Mouse (Mus musculus) right cerebral cortex, postnatal 10 days (tissue): ENCODE measurements around the gene Trappc12.

Experiments used
- DNase-seq, 2 experiments: peaks; one replicate each; pipeline ENCODE4 v3.0.0; 2021; ENCODE audit warnings: low spot score in 2 of 2

Gene Trappc12

GRCm38 (mm10) chr12:28750021-28750633 lies at the start of gene Trappc12:
Gene Trappc12 (minus strand): TSS chr12:28750472.
- DNase-seq = peak; percentile 93 to 94

GRCm38 (mm10) chr12:28799798-28800411 lies 49.6 kb upstream of the Trappc12 start:
- DNase-seq = no peak

GRCm38 (mm10) chr12:28796881-28797420 lies 46.7 kb upstream of the Trappc12 start:
- DNase-seq = no peak

- no peak for DNase-seq
These were observed 44.8 kb upstream of the Trappc12 start for GRCm38 (mm10) chr12:28795041-28795440.

- DNase-seq = peak; percentile 55 to 76
These were observed 43.4 kb upstream of the Trappc12 start for GRCm38 (mm10) chr12:28793715-28794114.

GRCm38 (mm10) chr12:28792613-28793012 lies 42.3 kb upstream of the Trappc12 start:
- DNase-seq = no peak

- DNase-seq = peak in 1 of 2 experiments; percentile 50
These were observed 36.0 kb upstream of the Trappc12 start for GRCm38 (mm10) chr12:28786310-28786709.

GRCm38 (mm10) chr12:28785299-28785698 lies 35.0 kb upstream of the Trappc12 start:
- no peak for DNase-seq

GRCm38 (mm10) chr12:28784864-28785263 lies 34.6 kb upstream of the Trappc12 start:
- DNase-seq = no peak

GRCm38 (mm10) chr12:28784355-28784754 lies 34.1 kb upstream of the Trappc12 start:
- peak; percentile 59 to 63 for DNase-seq

GRCm38 (mm10) chr12:28782637-28783036 lies 32.4 kb upstream of the Trappc12 start:
- DNase-seq = no peak

- no peak for DNase-seq
These were observed 29.9 kb upstream of the Trappc12 start for GRCm38 (mm10) chr12:28780180-28780579.

GRCm38 (mm10) chr12:28775627-28776026 lies 25.4 kb upstream of the Trappc12 start:
- peak in 1 of 2 experiments; percentile 43 for DNase-seq

- no peak for DNase-seq
These were observed 24.8 kb upstream of the Trappc12 start for GRCm38 (mm10) chr12:28775120-28775519.

- no peak for DNase-seq
These were observed 23.5 kb upstream of the Trappc12 start for GRCm38 (mm10) chr12:28773815-28774214.

GRCm38 (mm10) chr12:28769953-28770352 lies 19.7 kb upstream of the Trappc12 start:
- DNase-seq = no peak

- no peak for DNase-seq
These were observed 5.7 kb upstream of the Trappc12 start for GRCm38 (mm10) chr12:28756019-28756418.

GRCm38 (mm10) chr12:28751508-28752263 lies 1.4 kb upstream of the Trappc12 start, which contains the start of gene Eipr1:
Gene Eipr1 (plus strand): TSS chr12:28751803.
- peak; percentile 93 to 95 for DNase-seq

- no peak for DNase-seq
These were observed 604 bp upstream of the Trappc12 start for GRCm38 (mm10) chr12:28750876-28751275.

GRCm38 (mm10) chr12:28743328-28743727 lies 6.9 kb downstream of the Trappc12 start:
- DNase-seq = no peak

- no peak for DNase-seq
These were observed 15.0 kb downstream of the Trappc12 start for GRCm38 (mm10) chr12:28735293-28735692.

GRCm38 (mm10) chr12:28734271-28734670 lies 16.0 kb downstream of the Trappc12 start:
- no peak for DNase-seq
